Mouse (Mus musculus): ENCODE data around the gene Snrpf. TPM values are rescaled to one million over a fixed set of nuclear protein-coding genes. Genes with fewer than 3 reads are reported as not detected.

Gene Snrpf
- polyA plus RNA-seq, 1 experiment, result 38.6 TPM

DNA sequence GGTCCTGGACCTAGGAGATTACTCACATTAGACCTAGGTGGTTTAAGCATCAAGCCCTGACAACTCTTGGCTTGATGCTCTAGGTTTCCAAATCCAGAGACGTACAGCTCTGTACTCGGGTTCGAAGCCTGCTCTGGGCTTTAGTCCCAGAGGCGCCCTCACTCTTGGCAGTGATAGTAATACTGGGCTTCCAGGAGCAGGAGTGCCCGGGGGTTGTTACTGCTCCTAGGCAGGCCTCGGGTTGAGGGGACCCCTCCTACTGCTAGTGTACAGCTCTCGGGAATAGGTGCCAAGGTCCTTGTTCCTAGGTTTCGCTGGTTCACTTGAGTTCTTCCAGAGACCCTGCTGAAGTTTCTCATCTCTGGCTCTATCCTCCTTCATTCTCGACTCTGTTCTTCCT lies 16.8 kb upstream of the Snrpf start:
- no peaks in the 10 kb centered on the region for H3K36me3 ChIP-seq (ENCODE audit: control insufficient read depth, insufficient read depth, low read length)
- H3K27ac ChIP-seq (ENCODE audit: insufficient read depth, low read depth, low read length), result no peak overlapping the region
- no peak overlapping the region for H3K4me3 ChIP-seq (ENCODE audit: low read depth, low read length)
- WGBS, result 88% methylated on average over 9 of the region's 9 CpGs
- H3K4me1 ChIP-seq (ENCODE audit: control insufficient read depth, insufficient read depth, insufficient read length, low read length), result no peaks in the 10 kb centered on the region
- TF ChIP-seq POLR2A (IDR thresholded peaks at IDR 0.05; ENCODE audit: low read depth, low read length) (no peak), CTCF (IDR thresholded peaks at IDR 0.05; ENCODE audit: extremely low read depth, insufficient read length, insufficient replicate concordance, low read depth, low read length) (no peak)
- H3K27me3 ChIP-seq (ENCODE audit: control insufficient read depth, insufficient read depth, low read length), result no peaks in the 10 kb centered on the region

GRCm38 (mm10) chr10:93603256-93603655 lies 13.8 kb upstream of the Snrpf start:
- H3K36me3 ChIP-seq (ENCODE audit: control insufficient read depth, insufficient read depth, low read length), result no peaks in the 10 kb centered on the region
- H3K4me3 ChIP-seq (ENCODE audit: low read depth, low read length), result no peak overlapping the region
- no peaks in the 10 kb centered on the region for H3K4me1 ChIP-seq (ENCODE audit: control insufficient read depth, insufficient read depth, insufficient read length, low read length)
- WGBS, result 89% methylated on average over 1 of the region's 1 CpGs
- no peak overlapping the region for H3K27ac ChIP-seq (ENCODE audit: insufficient read depth, low read depth, low read length)
- H3K27me3 ChIP-seq (ENCODE audit: control insufficient read depth, insufficient read depth, low read length), result no peaks in the 10 kb centered on the region
- no peak for TF ChIP-seq CTCF (IDR thresholded peaks at IDR 0.05; ENCODE audit: extremely low read depth, insufficient read length, insufficient replicate concordance, low read depth, low read length)
- TF ChIP-seq POLR2A (IDR thresholded peaks at IDR 0.05; ENCODE audit: low read depth, low read length), result no peak

DNA sequence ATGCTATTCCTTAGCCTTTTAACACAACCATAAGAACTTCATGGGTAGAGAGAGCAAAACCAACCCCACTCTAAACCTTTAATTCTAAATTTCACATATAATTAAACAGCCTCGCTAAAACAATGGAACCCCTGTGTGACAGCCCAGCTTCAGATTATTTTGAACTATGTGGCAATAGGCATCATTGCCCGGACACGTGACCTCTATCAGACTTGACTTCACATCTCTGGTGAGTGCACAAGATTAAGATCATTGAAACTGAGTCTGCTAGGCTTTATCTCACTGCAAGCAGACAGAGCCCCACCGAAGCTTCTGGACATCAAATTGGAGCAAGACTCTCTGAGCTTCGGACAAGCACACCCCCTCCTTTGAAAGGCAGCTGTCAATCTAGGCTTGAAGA lies 12.8 kb upstream of the Snrpf start:
- Histone ChIP-seq H3K27ac (ENCODE audit: insufficient read depth, low read depth, low read length) (no peak overlapping the region), H3K4me3 (ENCODE audit: low read depth, low read length) (no peak overlapping the region), H3K36me3 (ENCODE audit: control insufficient read depth, insufficient read depth, low read length) (no peaks in the 10 kb centered on the region), H3K4me1 (ENCODE audit: control insufficient read depth, insufficient read depth, insufficient read length, low read length) (no peaks in the 10 kb centered on the region), H3K27me3 (ENCODE audit: control insufficient read depth, insufficient read depth, low read length) (no peaks in the 10 kb centered on the region)
- WGBS, result 86% methylated on average over 5 of the region's 5 CpGs
- no peak for TF ChIP-seq CTCF (IDR thresholded peaks at IDR 0.05; ENCODE audit: extremely low read depth, insufficient read length, insufficient replicate concordance, low read depth, low read length)
- no peak for TF ChIP-seq POLR2A (IDR thresholded peaks at IDR 0.05; ENCODE audit: low read depth, low read length)

DNA sequence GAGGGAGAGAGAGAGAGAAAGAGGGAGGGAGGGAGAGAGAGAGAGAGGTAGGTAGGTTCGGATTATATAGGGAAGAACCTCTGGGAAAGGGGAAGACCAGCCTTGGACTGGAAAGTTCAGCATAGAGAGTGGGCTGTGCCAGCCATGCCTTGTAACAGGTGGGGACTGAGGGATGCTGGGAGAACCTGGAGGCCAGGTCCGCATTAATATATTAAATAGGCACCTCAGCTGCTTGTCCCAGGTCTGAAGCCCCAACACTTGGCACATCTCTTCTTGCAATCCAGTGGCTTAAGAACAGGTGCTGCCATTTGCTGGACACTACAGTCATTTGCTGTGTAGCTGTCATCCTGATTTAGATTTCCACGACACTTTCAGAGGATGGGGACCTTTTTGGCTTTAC lies 7.1 kb upstream of the Snrpf start:
- Histone ChIP-seq H3K4me1 (ENCODE audit: control insufficient read depth, insufficient read depth, insufficient read length, low read length) (no peaks in the 10 kb centered on the region), H3K27ac (ENCODE audit: insufficient read depth, low read depth, low read length) (no peak overlapping the region), H3K4me3 (ENCODE audit: low read depth, low read length) (no peak overlapping the region), H3K27me3 (ENCODE audit: control insufficient read depth, insufficient read depth, low read length) (no peaks in the 10 kb centered on the region), H3K36me3 (ENCODE audit: control insufficient read depth, insufficient read depth, low read length) (no peaks in the 10 kb centered on the region)
- TF ChIP-seq POLR2A (IDR thresholded peaks at IDR 0.05; ENCODE audit: low read depth, low read length) (no peak), CTCF (IDR thresholded peaks at IDR 0.05; ENCODE audit: extremely low read depth, insufficient read length, insufficient replicate concordance, low read depth, low read length) (no peak)
- 71% methylated on average over 3 of the region's 3 CpGs for WGBS

- H3K4me3 ChIP-seq (ENCODE audit: low read depth, low read length), result no peak overlapping the region
- H3K27ac ChIP-seq (ENCODE audit: insufficient read depth, low read depth, low read length), result no peak overlapping the region
- WGBS, result 65% methylated on average over 4 of the region's 4 CpGs
- TF ChIP-seq POLR2A (IDR thresholded peaks at IDR 0.05; ENCODE audit: low read depth, low read length), result no peak
- no peak for TF ChIP-seq CTCF (IDR thresholded peaks at IDR 0.05; ENCODE audit: extremely low read depth, insufficient read length, insufficient replicate concordance, low read depth, low read length)
- no peaks in the 10 kb centered on the region for H3K36me3 ChIP-seq (ENCODE audit: control insufficient read depth, insufficient read depth, low read length)
- no peaks in the 10 kb centered on the region for H3K4me1 ChIP-seq (ENCODE audit: control insufficient read depth, insufficient read depth, insufficient read length, low read length)
- H3K27me3 ChIP-seq (ENCODE audit: control insufficient read depth, insufficient read depth, low read length), result no peaks in the 10 kb centered on the region
Observed at GRCm38 (mm10) chr10:93595831-93596230, 6.3 kb upstream of the Snrpf start.

- Histone ChIP-seq H3K4me1 (ENCODE audit: control insufficient read depth, insufficient read depth, insufficient read length, low read length) (no peaks in the 10 kb centered on the region), H3K27ac (ENCODE audit: insufficient read depth, low read depth, low read length) (no peak overlapping the region), H3K27me3 (ENCODE audit: control insufficient read depth, insufficient read depth, low read length) (no peaks in the 10 kb centered on the region), H3K36me3 (ENCODE audit: control insufficient read depth, insufficient read depth, low read length) (no peaks in the 10 kb centered on the region), H3K4me3 (ENCODE audit: low read depth, low read length) (peak overlapping the region; percentile 55)
- 2% methylated on average over 22 of the region's 22 CpGs for WGBS
- TF ChIP-seq POLR2A (IDR thresholded peaks at IDR 0.05; ENCODE audit: low read depth, low read length), result no peak
- TF ChIP-seq CTCF (IDR thresholded peaks at IDR 0.05; ENCODE audit: extremely low read depth, insufficient read length, insufficient replicate concordance, low read depth, low read length), result peak; percentile 58; the same call in 1 of the 2 replicates
Observed at GRCm38 (mm10) chr10:93594022-93594482, 4.5 kb upstream of the Snrpf start.

- no peaks in the 10 kb centered on the region for H3K36me3 ChIP-seq (ENCODE audit: control insufficient read depth, insufficient read depth, low read length)
- TF ChIP-seq CTCF (IDR thresholded peaks at IDR 0.05; ENCODE audit: extremely low read depth, insufficient read length, insufficient replicate concordance, low read depth, low read length), result no peak
- no peaks in the 10 kb centered on the region for H3K27me3 ChIP-seq (ENCODE audit: control insufficient read depth, insufficient read depth, low read length)
- WGBS, result 56% methylated on average over 12 of the region's 12 CpGs
- no peak overlapping the region for H3K4me3 ChIP-seq (ENCODE audit: low read depth, low read length)
- no peak overlapping the region for H3K27ac ChIP-seq (ENCODE audit: insufficient read depth, low read depth, low read length)
- no peaks in the 10 kb centered on the region for H3K4me1 ChIP-seq (ENCODE audit: control insufficient read depth, insufficient read depth, insufficient read length, low read length)
Observed at GRCm38 (mm10) chr10:93592456-93592855, 3.0 kb upstream of the Snrpf start.

DNA sequence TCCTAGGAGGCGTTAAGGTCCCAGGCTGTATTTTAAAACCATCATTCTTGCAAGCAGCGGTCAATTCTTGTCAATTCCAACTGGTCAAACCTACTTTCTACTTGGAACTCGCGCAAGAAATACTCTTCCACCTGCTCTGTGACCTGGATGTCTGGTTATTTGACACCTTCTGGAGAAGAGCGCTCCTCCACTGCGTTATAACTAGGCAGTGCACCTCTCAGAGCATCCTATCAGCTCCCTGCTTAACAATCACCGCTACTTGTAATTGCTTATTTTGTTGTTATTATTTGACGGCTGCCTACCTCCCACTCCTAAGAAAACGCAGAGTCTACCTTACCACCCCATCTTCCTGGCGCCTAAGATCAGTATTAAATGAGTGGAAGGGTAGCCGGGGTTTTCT lies 710 bp downstream of the Snrpf start:
- Histone ChIP-seq H3K4me3 (ENCODE audit: low read depth, low read length) (peak overlapping the region; percentile 89), H3K36me3 (ENCODE audit: control insufficient read depth, insufficient read depth, low read length) (peaks cover 5% of the 10 kb centered on the region), H3K27me3 (ENCODE audit: control insufficient read depth, insufficient read depth, low read length) (no peaks in the 10 kb centered on the region), H3K27ac (ENCODE audit: insufficient read depth, low read depth, low read length) (no peak overlapping the region), H3K4me1 (ENCODE audit: control insufficient read depth, insufficient read depth, insufficient read length, low read length) (no peaks in the 10 kb centered on the region)
- TF ChIP-seq CTCF (IDR thresholded peaks at IDR 0.05; ENCODE audit: extremely low read depth, insufficient read length, insufficient replicate concordance, low read depth, low read length) (no peak), POLR2A (IDR thresholded peaks at IDR 0.05; ENCODE audit: low read depth, low read length) (no peak)
- WGBS, result 1% methylated on average over 11 of the region's 11 CpGs

All from small intestine, adult 2 months (tissue).